Mouse (Mus musculus): ENCODE results near the gene Mboat1. TPM values are rescaled to one million over a fixed set of nuclear protein-coding genes. Genes with fewer than 3 reads are reported as not detected.
A peak's percentile ranks its signal among the peaks of the same experiment; 100 is the strongest.

The Mboat1 gene
- 1 to 10 TPM; 1.4 to 2.4 TPM for total RNA-seq (2021)

DNA sequence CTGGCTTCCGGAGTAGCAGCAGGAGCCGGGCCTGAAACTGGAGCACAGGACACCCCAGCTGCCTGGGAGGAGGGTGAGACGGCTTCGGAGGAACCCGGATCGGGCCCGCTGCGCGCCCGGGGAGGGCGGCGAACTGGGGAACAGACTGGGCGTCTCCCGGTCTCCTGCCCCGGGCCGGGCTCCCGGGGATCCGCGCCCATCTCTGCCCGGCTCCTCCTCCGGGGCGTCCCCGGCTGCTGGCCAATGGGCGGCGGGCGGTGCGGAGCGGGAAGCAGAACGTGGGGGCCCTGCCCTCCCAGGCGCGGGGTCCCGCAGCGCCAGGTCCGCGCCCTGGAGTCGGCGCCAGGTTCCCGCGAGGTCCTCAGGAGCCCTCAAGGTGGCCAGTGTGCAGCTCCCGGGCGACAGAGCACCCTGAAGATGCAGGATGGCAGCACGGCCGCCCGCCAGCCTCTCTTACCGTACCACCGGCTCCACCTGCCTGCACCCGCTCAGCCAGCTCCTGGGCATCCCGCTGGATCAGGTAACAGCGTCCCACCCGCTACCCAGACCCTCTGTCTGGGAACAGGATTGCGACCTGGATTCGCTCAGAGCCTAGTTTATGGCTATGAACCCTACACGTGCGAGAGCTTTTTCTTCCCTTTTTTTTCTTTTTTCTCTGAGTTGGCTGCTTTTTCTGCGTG is at the start of gene Mboat1:
Mboat1 (plus strand) TSS at position 247 of the 680 bp plus-strand sequence.
- intact Hi-C loops (cut with DNase I): no loop called here
- DNase-seq: peak; percentile 79 to 82

GRCm38 (mm10) chr13:30093086-30093485 is 43.2 kb upstream of the Mboat1 start:
- DNase-seq: peak in 1 of 2 experiments; percentile 19
- intact Hi-C loops (cut with DNase I): loop anchor here (1.0 to 10.0 kb wide), 3 partner anchors 99 to 432 kb away; no protein-coding TSS in a partner anchor

GRCm38 (mm10) chr13:30095851-30096250 is 40.4 kb upstream of the Mboat1 start:
- peak; percentile 3 to 11 for DNase-seq
- intact Hi-C loops (cut with DNase I): loop anchor here (10.0 kb wide), 1 partner anchor 429 kb away; no protein-coding TSS in a partner anchor

DNA sequence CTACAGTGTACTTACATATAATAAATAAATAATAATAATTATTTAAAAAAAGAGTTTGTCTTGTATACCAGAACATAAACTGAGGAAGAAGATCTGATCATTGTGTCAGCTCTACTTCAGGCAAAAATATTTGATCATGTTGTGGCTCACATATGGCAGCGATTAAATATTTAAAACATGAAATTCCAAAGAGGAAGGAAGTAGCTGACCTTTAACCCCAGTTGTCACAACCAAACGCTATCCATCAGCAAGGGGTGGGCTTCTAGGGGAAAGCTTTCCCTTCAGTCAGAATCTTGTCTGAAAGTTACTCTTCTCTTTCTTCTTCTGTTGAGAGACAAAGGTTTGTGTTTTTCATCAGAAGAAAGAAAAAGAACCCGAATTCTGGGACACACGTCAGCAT is 39.8 kb upstream of the Mboat1 start:
- intact Hi-C loops (cut with DNase I): loop anchor here (10.0 kb wide), 1 partner anchor 428 kb away; no protein-coding TSS in a partner anchor
- no peak for DNase-seq

DNA sequence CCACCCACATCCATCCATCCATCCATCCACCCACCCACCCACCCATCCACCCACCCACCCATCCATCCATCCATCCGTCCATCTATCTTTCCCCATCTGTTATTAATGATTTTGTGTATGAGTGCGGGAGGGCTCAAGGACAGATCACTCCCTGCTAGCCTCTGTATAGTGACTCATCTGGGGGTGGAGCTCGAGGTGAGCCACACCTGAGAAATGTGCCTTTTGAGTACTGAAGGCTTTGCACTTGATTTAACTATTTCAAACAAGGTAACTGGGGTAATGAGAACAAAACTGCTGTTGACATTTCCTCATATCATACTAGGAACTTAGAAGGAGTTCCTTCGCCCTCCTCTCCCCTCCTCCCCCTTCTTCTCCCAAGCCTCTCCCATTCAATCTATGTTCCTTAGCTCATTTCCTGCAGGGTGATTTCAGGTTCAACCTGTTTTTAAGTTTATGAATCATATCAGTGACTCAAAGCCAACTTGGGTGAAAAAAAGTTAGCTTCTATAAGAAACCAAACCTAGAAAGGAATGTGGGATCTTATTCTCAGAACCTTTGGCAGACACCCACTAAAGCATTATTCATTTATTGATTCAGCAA is 27.2 kb upstream of the Mboat1 start:
- intact Hi-C loops (cut with DNase I): no loop called here
- no peak for DNase-seq

- intact Hi-C loops (cut with DNase I): no loop called here
- no peak for DNase-seq
Measured at GRCm38 (mm10) chr13:30115792-30116191, 20.5 kb upstream of the Mboat1 start.

- intact Hi-C loops (cut with DNase I): no loop called here
- DNase-seq: no peak
Measured at GRCm38 (mm10) chr13:30136923-30137629, 787 bp downstream of the Mboat1 start.

- intact Hi-C loops (cut with DNase I): no loop called here
- no peak for DNase-seq
Measured at GRCm38 (mm10) chr13:30137951-30138350, 1.7 kb downstream of the Mboat1 start.

GRCm38 (mm10) chr13:30140149-30140548 is 3.9 kb downstream of the Mboat1 start:
- intact Hi-C loops (cut with DNase I): no loop called here
- DNase-seq: no peak

- DNase-seq: no peak
- intact Hi-C loops (cut with DNase I): no loop called here
Measured at GRCm38 (mm10) chr13:30140646-30141045, 4.4 kb downstream of the Mboat1 start.

DNA sequence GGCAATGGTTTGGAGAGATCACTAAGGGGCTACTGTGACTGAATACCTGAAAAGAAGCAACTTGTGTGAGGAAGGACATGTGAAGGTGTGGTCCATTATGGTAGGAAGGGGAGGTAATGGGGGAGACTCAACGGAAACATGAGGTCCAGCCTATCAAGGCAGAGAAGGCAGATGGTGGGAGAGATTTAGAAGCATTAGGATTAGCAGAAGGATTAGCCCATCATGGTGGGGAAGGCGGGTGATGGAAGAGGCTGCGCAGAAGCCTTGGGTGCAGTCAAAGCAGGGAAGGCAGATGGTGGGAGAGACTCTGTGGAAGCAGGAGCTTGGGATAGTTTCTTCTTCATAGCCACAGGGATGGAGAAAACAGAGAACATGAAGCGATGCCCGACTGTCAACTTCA is 5.7 kb downstream of the Mboat1 start:
- intact Hi-C loops (cut with DNase I): no loop called here
- DNase-seq: no peak

GRCm38 (mm10) chr13:30146468-30146867 is 10.2 kb downstream of the Mboat1 start:
- intact Hi-C loops (cut with DNase I): no loop called here
- no peak for DNase-seq

DNA sequence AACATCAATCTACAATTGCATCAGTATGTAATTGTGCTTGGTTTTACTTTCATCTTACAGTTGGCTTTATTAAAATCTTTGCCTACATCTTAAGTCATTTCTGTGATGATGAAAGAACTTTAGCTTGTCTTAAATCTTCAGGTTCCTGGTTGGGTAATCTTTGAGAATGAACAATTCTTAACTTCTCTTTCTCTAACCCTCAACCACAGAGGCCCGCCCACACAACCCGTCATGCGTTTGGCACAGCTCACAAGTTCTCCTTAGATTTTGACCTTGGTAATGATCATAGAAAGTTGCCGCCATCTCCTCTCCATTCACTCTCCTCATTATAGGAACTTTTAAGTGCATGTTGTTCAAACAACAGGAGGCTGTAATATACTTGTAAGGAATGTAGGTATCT is 18.0 kb downstream of the Mboat1 start:
- DNase-seq: no peak
- intact Hi-C loops (cut with DNase I): no loop called here

GRCm38 (mm10) chr13:30159626-30160025 is 23.3 kb downstream of the Mboat1 start:
- intact Hi-C loops (cut with DNase I): no loop called here
- DNase-seq: no peak

GRCm38 (mm10) chr13:30163521-30163920 is 27.2 kb downstream of the Mboat1 start:
- DNase-seq: no peak
- intact Hi-C loops (cut with DNase I): no loop called here

DNA sequence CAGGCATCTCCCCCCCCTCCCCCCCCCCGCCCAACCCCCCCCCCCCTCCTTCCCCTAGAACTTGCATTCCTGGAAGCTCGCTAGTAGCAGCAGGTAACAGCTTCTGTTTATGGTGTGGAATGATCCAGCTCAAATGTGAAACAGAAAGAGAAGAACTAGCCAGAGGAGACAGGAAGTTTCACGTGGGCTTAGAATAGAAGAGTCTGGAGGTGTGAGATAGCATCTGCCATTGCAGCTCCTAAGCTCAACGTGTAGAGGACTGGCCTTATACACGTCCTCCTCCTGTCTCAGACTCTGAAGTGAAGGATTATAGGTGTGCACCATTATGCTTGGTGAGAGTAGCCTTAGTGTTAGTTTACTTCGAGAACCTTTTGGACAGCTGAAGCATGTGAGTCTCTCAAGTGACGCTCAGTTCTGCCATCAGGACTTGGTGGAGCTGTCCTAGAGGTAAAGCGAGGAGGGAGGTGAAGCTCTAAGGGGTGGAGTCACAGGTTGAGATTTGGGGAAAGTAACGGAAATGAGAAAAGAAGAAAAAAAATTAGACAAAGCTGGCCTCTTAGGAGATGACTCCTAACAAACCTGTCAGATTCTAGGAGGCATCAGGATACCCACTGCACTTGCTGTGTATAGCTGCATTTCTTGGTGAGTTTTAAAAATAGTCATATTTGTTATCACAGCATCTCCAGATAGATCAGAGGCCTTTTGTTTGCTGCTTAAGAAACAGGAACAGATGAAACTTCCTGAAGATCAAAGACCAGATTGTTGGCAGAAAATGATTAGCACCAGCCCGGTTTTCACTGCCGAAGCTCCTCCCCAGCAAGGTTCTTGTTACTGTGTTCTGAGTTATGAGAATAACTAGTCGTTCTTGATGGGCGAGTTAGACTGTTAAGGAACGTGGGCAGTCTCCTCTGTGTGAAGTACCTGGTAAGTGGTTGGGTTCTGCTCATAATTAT is 30.1 kb downstream of the Mboat1 start:
- no peak for DNase-seq
- intact Hi-C loops (cut with DNase I): no loop called here

DNA sequence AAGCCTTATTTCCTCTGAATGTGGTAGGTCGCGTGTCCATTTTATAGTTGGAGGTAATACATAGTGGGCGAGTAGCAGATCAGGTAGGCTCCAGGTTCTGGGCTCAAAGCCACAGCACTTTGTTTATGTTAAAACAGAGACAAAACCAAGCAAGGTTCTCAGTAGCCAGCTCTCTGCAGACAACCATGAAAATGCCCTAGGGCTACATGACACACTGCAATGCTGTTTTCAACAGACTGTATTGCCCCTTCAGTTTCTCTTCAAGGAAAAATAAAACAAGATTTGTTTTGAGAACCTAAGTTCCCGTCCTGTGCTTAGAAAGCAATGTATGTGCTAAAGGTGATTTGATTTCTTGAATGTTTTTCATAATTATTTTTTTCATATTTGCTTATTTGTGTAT is 31.2 kb downstream of the Mboat1 start:
- no peak for DNase-seq
- intact Hi-C loops (cut with DNase I): no loop called here

DNA sequence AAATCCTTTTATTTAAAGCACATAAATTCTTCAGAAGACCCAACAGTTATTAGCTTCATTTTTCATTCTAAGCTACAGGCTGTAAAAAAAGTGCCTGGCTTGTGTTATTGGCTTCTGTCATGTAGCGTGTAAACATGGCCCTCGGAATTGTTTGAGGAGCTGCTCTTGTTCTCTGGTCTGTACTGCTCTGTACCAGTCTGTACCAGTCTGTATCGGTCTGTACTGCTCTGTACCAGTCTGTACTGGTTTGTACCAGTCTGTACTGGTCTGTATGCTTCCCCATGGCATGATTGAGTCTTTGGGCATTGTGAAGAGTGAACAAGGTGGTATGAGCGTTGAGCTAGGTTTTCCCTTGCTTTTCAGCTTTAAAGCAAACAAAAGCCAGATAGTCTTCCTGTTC is 32.5 kb downstream of the Mboat1 start:
- DNase-seq: no peak
- intact Hi-C loops (cut with DNase I): no loop called here

GRCm38 (mm10) chr13:30170061-30170460 is 33.8 kb downstream of the Mboat1 start:
- intact Hi-C loops (cut with DNase I): no loop called here

DNA sequence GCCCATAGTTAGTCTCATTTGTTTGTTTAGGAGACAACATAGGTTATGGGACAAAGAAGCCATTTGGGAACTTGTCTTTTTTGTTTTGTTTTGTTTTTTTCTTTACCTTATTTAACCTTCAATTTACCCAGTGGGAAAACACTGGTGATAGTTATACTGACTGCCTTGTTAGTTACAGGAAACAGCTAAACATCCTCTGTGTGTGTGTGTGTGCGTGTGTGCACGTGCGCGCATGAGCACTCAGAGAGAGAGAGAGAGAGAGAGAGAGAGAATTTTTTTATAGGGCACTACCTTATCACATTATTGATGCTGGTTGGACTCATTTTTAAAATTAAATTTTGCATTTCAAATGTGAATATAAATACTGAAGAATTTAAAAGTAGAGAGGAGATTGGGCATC is 38.3 kb downstream of the Mboat1 start:
- DNase-seq: no peak
- intact Hi-C loops (cut with DNase I): no loop called here

More at GRCm38 (mm10) chr13:30170061-30170460, 33.8 kb downstream of the Mboat1 start:
- DNase-seq: no peak

- intact Hi-C loops (cut with DNase I): no loop called here
- DNase-seq: no peak
Measured at GRCm38 (mm10) chr13:30177356-30177755, 41.1 kb downstream of the Mboat1 start.
